ENCODE assay signal across 8 mouse cellular contexts in the genomic region with DNA sequence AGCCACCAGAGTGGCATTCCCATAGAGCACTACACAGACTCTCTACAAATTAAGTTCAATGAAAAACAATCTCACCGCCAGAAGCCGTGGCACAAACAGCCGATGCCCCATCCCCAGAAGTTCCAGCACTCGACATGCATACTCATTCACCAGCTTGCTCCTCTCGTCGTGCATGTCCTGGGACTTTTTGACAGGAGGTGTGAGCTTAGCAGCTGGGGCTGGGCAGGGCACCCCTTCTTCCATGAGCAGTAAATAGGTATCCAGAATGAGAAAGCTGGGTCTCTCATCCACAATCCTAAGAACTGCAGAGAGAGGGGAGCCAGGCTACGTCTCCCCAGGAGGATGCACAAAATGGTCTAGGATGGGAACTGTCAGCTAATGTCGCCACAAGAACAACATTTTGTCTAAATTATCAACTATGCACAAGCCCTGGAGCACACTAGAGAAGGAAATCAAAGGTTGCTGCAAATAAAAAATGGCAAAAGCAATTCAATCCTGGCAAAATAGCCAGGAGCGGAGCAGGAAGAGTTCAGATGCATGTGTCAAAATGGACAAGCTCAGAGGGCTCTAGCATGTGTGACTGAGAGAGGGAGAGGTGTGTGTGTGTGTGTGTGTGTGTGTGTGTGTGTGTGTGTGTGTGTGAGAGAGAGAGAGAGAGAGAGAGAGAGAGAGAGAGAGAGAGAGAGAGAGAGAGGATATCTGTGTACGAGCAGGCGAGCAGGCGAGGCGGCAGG.
A peak's percentile ranks its signal among the peaks of the same experiment; 100 is the strongest.
DNase-seq lines count a peak whose midpoint lies in the region; ATAC-seq and TF ChIP-seq lines count a peak whose summit lies in the region.

No protein-coding gene starts in this region.

- no peaks in the 10 kb centered on the region for H3K36me3 ChIP-seq in kidney, embryonic 16.5 days (ENCODE audit: insufficient read depth, low read length)
- no peaks in the 10 kb centered on the region for H3K36me3 ChIP-seq in limb, embryonic 15.5 days

- H3K9me3 ChIP-seq in kidney, embryonic 16.5 days (ENCODE audit: low read length), result no peaks in the 10 kb centered on the region
- no peaks in the 10 kb centered on the region for H3K9me3 ChIP-seq in limb, embryonic 15.5 days

- H3K4me2 ChIP-seq in kidney, embryonic 16.5 days (replicated peaks; ENCODE audit: low read depth, low read length), result peak overlapping the region; percentile 67
- H3K4me2 ChIP-seq in limb, embryonic 15.5 days, result peak overlapping the region; percentile 57

- ATAC-seq in kidney, embryonic 16.5 days (ENCODE audit: low FRiP score, low TSS enrichment), result peak; percentile 58
- peak; percentile 3; the same call in 1 of the 2 replicates for ATAC-seq in frontal cortex, adult (ENCODE audit: low TSS enrichment)
- ATAC-seq in limb, embryonic 15.5 days (ENCODE audit: insufficient number of reproducible peaks, low FRiP score, low TSS enrichment, low read depth), result no peak
- ATAC-seq in erythroblast, adult 5-6 weeks (replicated peaks; ENCODE audit: low FRiP score, poor library complexity, severe bottlenecking), result no peak

- H3K27ac ChIP-seq in kidney, embryonic 16.5 days (ENCODE audit: low read length), result no peak overlapping the region
- H3K27ac ChIP-seq in cerebellum, adult 2 months (ENCODE audit: insufficient read depth, low read length), result peak overlapping the region; percentile 78
- no peak overlapping the region for H3K27ac ChIP-seq in limb, embryonic 15.5 days

- TF ChIP-seq POLR2A in cerebellum, adult 2 months (IDR thresholded peaks at IDR 0.05; ENCODE audit: borderline replicate concordance, insufficient read depth, low read length), result no peak

- DNase-seq in kidney, adult 8-10 months, result no peak
- DNase-seq in cerebellum, adult 2 months, result peak; percentile 55 to 73
- peak; percentile 41 for DNase-seq in right cerebral cortex, postnatal 25 days
- DNase-seq in urinary bladder, adult 2 months (ENCODE audit: low spot score), result no peak

- TF ChIP-seq CTCF in cerebellum, adult 2 months (IDR thresholded peaks at IDR 0.05; ENCODE audit: borderline replicate concordance, insufficient read depth, low read depth, low read length), result no peak

- peaks cover 12% of the 10 kb centered on the region; the same call in 1 of the 2 replicates for H3K4me1 ChIP-seq in kidney, embryonic 16.5 days (ENCODE audit: insufficient read depth, low read length)
- peaks cover 3% of the 10 kb centered on the region; the same call in 1 of the 2 replicates for H3K4me1 ChIP-seq in cerebellum, adult 2 months (ENCODE audit: control insufficient read depth, insufficient read depth, low read length)
- peaks cover 5% of the 10 kb centered on the region for H3K4me1 ChIP-seq in limb, embryonic 15.5 days

- 14% methylated on average over 13 of the region's 13 CpGs for WGBS in kidney, embryonic 16.5 days
- 1% methylated on average over 11 of the region's 13 CpGs for WGBS in cerebellum, adult 2 months
- WGBS in limb, embryonic 15.5 days, result 19% methylated on average over 13 of the region's 13 CpGs

- H3K9ac ChIP-seq in kidney, embryonic 16.5 days (replicated peaks; ENCODE audit: low read length), result peak overlapping the region; percentile 45
- no peak overlapping the region for H3K9ac ChIP-seq in limb, embryonic 15.5 days

- peak overlapping the region; percentile 46 for H3K4me3 ChIP-seq in kidney, embryonic 16.5 days (ENCODE audit: low read length)
- peak overlapping the region; percentile 71 for H3K4me3 ChIP-seq in cerebellum, adult 2 months (replicated peaks; ENCODE audit: insufficient read depth, low read depth, low read length)
- peak overlapping the region; percentile 37 for H3K4me3 ChIP-seq in limb, embryonic 15.5 days

- H3K27me3 ChIP-seq in kidney, embryonic 16.5 days (ENCODE audit: insufficient read depth, low read length), result no peaks in the 10 kb centered on the region
- no peaks in the 10 kb centered on the region for H3K27me3 ChIP-seq in cerebellum, adult 2 months (ENCODE audit: control insufficient read depth, insufficient read depth, low read length)
- H3K27me3 ChIP-seq in limb, embryonic 15.5 days, result no peaks in the 10 kb centered on the region

Comparison
In these comparisons a context has a peak if more than half of its experiments do, and no peak if none do; other contexts are left out.
1. ATAC-seq: peak in kidney, embryonic 16.5 days (single experiment) and frontal cortex, adult (single experiment); none in limb, embryonic 15.5 days (single experiment) and erythroblast, adult 5-6 weeks (single experiment).
2. DNase-seq: peak in cerebellum, adult 2 months (2 of 2) and right cerebral cortex, postnatal 25 days (single experiment); none in kidney, adult 8-10 months (0 of 2) and urinary bladder, adult 2 months (single experiment).
3. Peak in every context shown above with its lines, with median percentiles within 50 percentile points of each other: H3K4me3 ChIP-seq.